Mouse (Mus musculus) MEL (cell line): ENCODE results near the gene Gm17581. TPM values are rescaled to one million over a fixed set of nuclear protein-coding genes. Genes with fewer than 3 reads are reported as not detected.

Experiments used
- DNase-seq: peaks from one replicate; pipeline ENCODE4 v3.0.0; 2011; ENCODE audit warnings: low read depth, low spot score
- H3K27ac ChIP-seq: 2 replicates; pipeline ENCODE4 v1.5.1; 2012; ENCODE audit warnings: low read depth, mild to moderate bottlenecking, control low read depth, low read length, moderate library complexity; ENCODE audit not compliant: control insufficient read depth
- H3K27me3 ChIP-seq, 2 experiments: fragments of 150-350 bp in 1 of 2; sonication (generic) in 1 of 2; 2 replicates each; pipeline ENCODE4 v1.6.1; 2012; ENCODE audit warnings: low read length in 2 of 2, mild to moderate bottlenecking in 2 of 2, improper control_type of control experiment in 1 of 2, moderate library complexity in 1 of 2; ENCODE audit not compliant: insufficient read depth in 2 of 2, control insufficient read depth in 1 of 2
- H3K36me3 ChIP-seq, 2 experiments: 2 replicates each; pipeline ENCODE4 v1.6.1; 2012 to 2014; ENCODE audit warnings: low read length in 2 of 2, improper control_type of control experiment in 1 of 2, inconsistent platforms in 1 of 2, mild to moderate bottlenecking in 1 of 2; ENCODE audit not compliant: insufficient read depth in 2 of 2, control insufficient read depth in 1 of 2
- H3K4me1 ChIP-seq, 2 experiments: fragments of 150-350 bp in 1 of 2; sonication (generic) in 1 of 2; 2 replicates each; pipeline ENCODE4 v1.6.1; 2012; ENCODE audit warnings: low read length in 2 of 2, improper control_type of control experiment in 1 of 2, mild to moderate bottlenecking in 1 of 2; ENCODE audit not compliant: insufficient read depth in 2 of 2, control insufficient read depth in 1 of 2
- H3K4me3 ChIP-seq, 2 experiments: fragments of 150-350 bp in 1 of 2; sonication (generic) in 1 of 2; 2 replicates each; pipeline ENCODE4 v1.5.1; 2012; ENCODE audit warnings: low read depth in 2 of 2, low read length in 2 of 2, mild to moderate bottlenecking in 2 of 2, moderate library complexity in 2 of 2, control low read depth in 1 of 2, improper control_type of control experiment in 1 of 2; ENCODE audit not compliant: control insufficient read depth in 1 of 2, insufficient read depth in 1 of 2
- H3K79me2 ChIP-seq: 2 replicates; pipeline ENCODE4 v1.6.1; 2012; ENCODE audit warnings: mild to moderate bottlenecking, low read length, moderate library complexity; ENCODE audit not compliant: control insufficient read depth, poor library complexity, insufficient read depth
- H3K9ac ChIP-seq: 2 replicates; pipeline ENCODE4 v1.6.1; 2012; ENCODE audit warnings: low read depth, mild to moderate bottlenecking, control low read depth, low read length, moderate library complexity; ENCODE audit not compliant: control insufficient read depth, poor library complexity, severe bottlenecking
- H3K9me3 ChIP-seq: fragments of 150-350 bp; sonication (generic); replicated peaks from 2 replicates; pipeline ENCODE4 v1.6.1; 2012; ENCODE audit warnings: mild to moderate bottlenecking, low read length, improper control_type of control experiment, moderate library complexity; ENCODE audit not compliant: insufficient read depth
- CHD1 ChIP-seq: IDR thresholded peaks from 2 replicates; pipeline ENCODE4 v1.6.1; 2012; ENCODE audit warnings: low read depth, mild to moderate bottlenecking, inconsistent platforms, low read length, improper control_type of control experiment
- CHD2 ChIP-seq: IDR thresholded peaks from 2 replicates; pipeline ENCODE4 v1.6.1; 2011; ENCODE audit warnings: low read length, improper control_type of control experiment
- CTCF ChIP-seq, 3 experiments: IDR thresholded peaks in 2 of 3; conservative IDR thresholded peaks in 1 of 3; 2 replicates each; pipeline ENCODE4 v1.5.1; 2011 to 2012; ENCODE audit warnings: low read length in 3 of 3, low read depth in 2 of 3, mild to moderate bottlenecking in 2 of 3, improper control_type of control experiment in 1 of 3, inconsistent platforms in 1 of 3, mixed read lengths in 1 of 3, moderate library complexity in 1 of 3; ENCODE audit not compliant: control insufficient read depth in 1 of 3, insufficient read depth in 1 of 3, poor library complexity in 1 of 3, severe bottlenecking in 1 of 3
- E2F4 ChIP-seq: IDR thresholded peaks from 2 replicates; pipeline ENCODE4 v1.6.1; 2011; ENCODE audit warnings: low read depth, low read length, improper control_type of control experiment, borderline replicate concordance
- ELF1 ChIP-seq: IDR thresholded peaks from 2 replicates; pipeline ENCODE4 v1.6.1; 2014; ENCODE audit warnings: low read depth, mild to moderate bottlenecking, inconsistent platforms, low read length, improper control_type of control experiment, moderate library complexity
- EP300 ChIP-seq, 2 experiments: IDR thresholded peaks; 2 replicates each; pipeline ENCODE4 v1.6.1; 2011; ENCODE audit warnings: improper control_type of control experiment in 2 of 2, low read length in 2 of 2, low read depth in 1 of 2, mild to moderate bottlenecking in 1 of 2
- GABPA ChIP-seq: IDR thresholded peaks from 2 replicates; pipeline ENCODE4 v1.6.1; 2012; ENCODE audit warnings: low read depth, mild to moderate bottlenecking, inconsistent platforms, low read length, improper control_type of control experiment, moderate library complexity
- GATA1 ChIP-seq: IDR thresholded peaks from 2 replicates; pipeline ENCODE4 v1.6.1; 2011; ENCODE audit warnings: low read depth, low read length, improper control_type of control experiment
- JUND ChIP-seq: IDR thresholded peaks from 2 replicates; pipeline ENCODE4 v1.6.1; 2011; ENCODE audit warnings: low read depth, mild to moderate bottlenecking, improper control_type of control experiment, low read length
- MAFK ChIP-seq: IDR thresholded peaks from 2 replicates; pipeline ENCODE4 v1.6.1; 2011; ENCODE audit warnings: low read depth, mild to moderate bottlenecking, low read length, improper control_type of control experiment, borderline replicate concordance
- MAX ChIP-seq: IDR thresholded peaks from 2 replicates; pipeline ENCODE4 v1.6.1; 2011; ENCODE audit warnings: low read length, improper control_type of control experiment
- MEF2A ChIP-seq: IDR thresholded peaks from 2 replicates; pipeline ENCODE4 v1.6.1; 2014; ENCODE audit warnings: low read depth, mild to moderate bottlenecking, inconsistent platforms, low read length, improper control_type of control experiment; ENCODE audit not compliant: poor library complexity, insufficient replicate concordance, severe bottlenecking; ENCODE audit errors: extremely low read depth
- MXI1 ChIP-seq: IDR thresholded peaks from 2 replicates; pipeline ENCODE4 v1.6.1; 2011; ENCODE audit warnings: mild to moderate bottlenecking, low read depth, low read length, improper control_type of control experiment
- MYB ChIP-seq: IDR thresholded peaks from 2 replicates; pipeline ENCODE4 v1.6.1; 2011; ENCODE audit warnings: mild to moderate bottlenecking, low read depth, low read length, improper control_type of control experiment
- NELFE ChIP-seq: IDR thresholded peaks from 2 replicates; pipeline ENCODE4 v1.6.1; 2011; ENCODE audit warnings: low read depth, low read length, improper control_type of control experiment
- POLR2A ChIP-seq, 2 experiments: IDR thresholded peaks; 2 replicates each; pipeline ENCODE4 v1.6.1; 2011 to 2012; ENCODE audit warnings: low read length in 2 of 2, mild to moderate bottlenecking in 2 of 2, control low read depth in 1 of 2, improper control_type of control experiment in 1 of 2, low read depth in 1 of 2, moderate library complexity in 1 of 2; ENCODE audit not compliant: control insufficient read depth in 1 of 2, insufficient read depth in 1 of 2, poor library complexity in 1 of 2
- POLR2AphosphoS2 ChIP-seq: IDR thresholded peaks from 2 replicates; pipeline ENCODE4 v1.6.1; 2011; ENCODE audit warnings: low read length, improper control_type of control experiment
- POLR2AphosphoS5 ChIP-seq: IDR thresholded peaks from 2 replicates; pipeline ENCODE4 v1.6.1; 2012; ENCODE audit warnings: low read depth, borderline replicate concordance, mild to moderate bottlenecking, inconsistent platforms, low read length, moderate library complexity, mixed read lengths
- RAD21 ChIP-seq: IDR thresholded peaks from 2 replicates; pipeline ENCODE4 v1.6.1; 2011; ENCODE audit warnings: mild to moderate bottlenecking, low read depth, low read length, improper control_type of control experiment
- RCOR1 ChIP-seq: IDR thresholded peaks from 2 replicates; pipeline ENCODE4 v1.6.1; 2012; ENCODE audit warnings: low read depth, mild to moderate bottlenecking, inconsistent platforms, low read length, improper control_type of control experiment
- SIN3A ChIP-seq: IDR thresholded peaks from 2 replicates; pipeline ENCODE4 v1.6.1; 2012; ENCODE audit warnings: low read length, improper control_type of control experiment, inconsistent platforms
- SMC3 ChIP-seq: IDR thresholded peaks from 2 replicates; pipeline ENCODE4 v1.6.1; 2011; ENCODE audit warnings: low read depth, low read length, improper control_type of control experiment
- TAL1 ChIP-seq: IDR thresholded peaks from 2 replicates; pipeline ENCODE4 v1.6.1; 2012; ENCODE audit warnings: mild to moderate bottlenecking, inconsistent platforms, low read length, moderate library complexity, mixed read lengths
- TBP ChIP-seq: IDR thresholded peaks from 2 replicates; pipeline ENCODE4 v1.8.0; 2011; ENCODE audit warnings: low read depth, low read length, improper control_type of control experiment
- TCF12 ChIP-seq: IDR thresholded peaks from 2 replicates; pipeline ENCODE4 v1.6.1; 2014; ENCODE audit warnings: low read depth, mild to moderate bottlenecking, inconsistent platforms, low read length, improper control_type of control experiment, moderate library complexity
- UBTF ChIP-seq: IDR thresholded peaks from 2 replicates; pipeline ENCODE4 v1.6.1; 2012; ENCODE audit warnings: low read depth, mild to moderate bottlenecking, inconsistent platforms, low read length, improper control_type of control experiment, moderate library complexity, borderline replicate concordance; ENCODE audit not compliant: insufficient read depth
- USF1 ChIP-seq: IDR thresholded peaks from 2 replicates; pipeline ENCODE4 v1.6.1; 2014; ENCODE audit warnings: low read depth, mild to moderate bottlenecking, inconsistent platforms, low read length, improper control_type of control experiment, moderate library complexity
- USF2 ChIP-seq, 2 experiments: IDR thresholded peaks; 2 replicates each; pipeline ENCODE4 v1.6.1; 2011 to 2012; ENCODE audit warnings: improper control_type of control experiment in 2 of 2, low read length in 2 of 2, borderline replicate concordance in 1 of 2, inconsistent platforms in 1 of 2, low read depth in 1 of 2, mild to moderate bottlenecking in 1 of 2; ENCODE audit not compliant: insufficient read depth in 1 of 2
- ZC3H11A ChIP-seq: IDR thresholded peaks from 2 replicates; pipeline ENCODE4 v1.6.1; 2012; ENCODE audit warnings: low read depth, mild to moderate bottlenecking, inconsistent platforms, low read length, improper control_type of control experiment
- ZKSCAN1 ChIP-seq: IDR thresholded peaks from 2 replicates; pipeline ENCODE4 v1.6.1; 2012; ENCODE audit warnings: low read depth, mild to moderate bottlenecking, inconsistent platforms, low read length, improper control_type of control experiment, moderate library complexity
- ZMIZ1 ChIP-seq: IDR thresholded peaks from 2 replicates; pipeline ENCODE4 v1.6.1; 2012; ENCODE audit warnings: low read depth, mild to moderate bottlenecking, inconsistent platforms, low read length, improper control_type of control experiment, moderate library complexity
- polyA plus RNA-seq, 2 experiments: library from polyadenylated mRNA; stranded (reverse) in 1 of 2; unstranded in 1 of 2; fragments of >175 nt in 1 of 2; fragments of >200 nt in 1 of 2; gene quantifications; 2 replicates each; pipeline versions ENCODE4 v1.2.1 to v1.2.4; 2012; ENCODE audit warnings: low replicate concordance in 2 of 2, low read depth in 1 of 2; ENCODE audit not compliant: insufficient read length in 2 of 2, insufficient read depth in 1 of 2, missing spikeins in 1 of 2
- total RNA-seq: library from RNA; depleted of rRNA; stranded (reverse); fragments of 300-350 nt; gene quantifications from 2 replicates; pipeline ENCODE4 v1.2.3, GENCODE M21; 2012

The Gm17581 gene
- total and polyA plus RNA-seq, 3 experiments: not detected

GRCm38 (mm10) chr2:155735080-155735479 lies 586 bp downstream of the Gm17581 start:
- no peak overlapping the region for H3K9ac ChIP-seq
- H3K27me3 ChIP-seq: peaks cover 1 to 3% of the 10 kb centered on the region in 2 experiments; a peak in 3 of 4 replicates
- H3K27ac ChIP-seq: no peak overlapping the region
- H3K4me3 ChIP-seq: no peak overlapping the region
- no peak for TF ChIP-seq CHD1
- no peak for TF ChIP-seq MEF2A
- TF ChIP-seq ELF1: no peak
- TF ChIP-seq TCF12: no peak
- TF ChIP-seq, all 39 proteins: peak for 0
- DNase-seq: no peak
- Histone ChIP-seq H3K4me1 (peaks cover 0 to 4% of the 10 kb centered on the region in 2 experiments; a peak in 2 of 4 replicates), H3K79me2 (no peaks in the 10 kb centered on the region), H3K36me3 (no peaks in the 10 kb centered on the region; a peak in 2 of 4 replicates), H3K9me3 (no peaks in the 10 kb centered on the region)

- Histone ChIP-seq H3K9ac (peak within 1 kb of the TSS; percentile 68), H3K36me3 (peaks cover 0 to 3% of the 10 kb centered on the region in 2 experiments; a peak in 2 of 4 replicates), H3K79me2 (no peaks in the 10 kb centered on the region), H3K4me3 (peak within 1 kb of the TSS; percentile 66 to 85), H3K27ac (no peak within 1 kb of the TSS), H3K27me3 (peaks cover 1% of the 10 kb centered on the region in 2 experiments; a peak in 2 of 4 replicates), H3K4me1 (peaks cover 0 to 14% of the 10 kb centered on the region in 2 experiments; a peak in 2 of 4 replicates), H3K9me3 (no peaks in the 10 kb centered on the region)
- peak; percentile 96 for DNase-seq
- peak; percentile 100 for TF ChIP-seq ELF1
- no peak for TF ChIP-seq USF2 (IDR thresholded peaks at IDR 0.05; ENCODE audit: borderline replicate concordance in 1 of 2, insufficient read depth in 1 of 2, low read depth in 1 of 2, low read length in 2 of 2)
- no peak for TF ChIP-seq MAFK
- no peak; the same call in 1 of the 2 replicates for TF ChIP-seq USF1
- TF ChIP-seq MAX: peak; percentile 60
- TF ChIP-seq POLR2A (IDR thresholded peaks at IDR 0.05; ENCODE audit: control insufficient read depth in 1 of 2, insufficient read depth in 1 of 2, low read depth in 1 of 2, low read length in 2 of 2, poor library complexity in 1 of 2): peak; percentile 77 to 97
- TF ChIP-seq MYB: no peak
- TF ChIP-seq E2F4: no peak
- 0 out of 2 replicates have a peak, but pooled peaks have one; percentile 12 for TF ChIP-seq RCOR1
- peak; percentile 96 for TF ChIP-seq MXI1
- no peak for TF ChIP-seq ZKSCAN1
- peak; percentile 95; the same call in 1 of the 2 replicates for TF ChIP-seq POLR2AphosphoS2
- no peak for TF ChIP-seq RAD21
- no peak for TF ChIP-seq EP300 (IDR thresholded peaks at IDR 0.05; ENCODE audit: low read depth in 1 of 2, low read length in 2 of 2)
- TF ChIP-seq ZC3H11A: no peak
- TF ChIP-seq TAL1: no peak
- peak; percentile 87 for TF ChIP-seq NELFE
- TF ChIP-seq GABPA: no peak
- no peak for TF ChIP-seq MEF2A
- no peak for TF ChIP-seq CTCF (IDR thresholded peaks at IDR 0.05 in 2 of 3, conservative IDR thresholded peaks at IDR 0.05 in 1 of 3; ENCODE audit: control insufficient read depth in 1 of 3, insufficient read depth in 1 of 3, low read depth in 2 of 3, low read length in 3 of 3, poor library complexity in 1 of 3, severe bottlenecking in 1 of 3)
- no peak for TF ChIP-seq GATA1
- peak; percentile 89 for TF ChIP-seq TBP
- TF ChIP-seq JUND: no peak
- TF ChIP-seq TCF12: peak; percentile 58
- no peak; the same call in 1 of the 2 replicates for TF ChIP-seq CHD2
- peak; percentile 98 for TF ChIP-seq SIN3A
- TF ChIP-seq UBTF: no peak
- peak; percentile 95 for TF ChIP-seq ZMIZ1
- no peak for TF ChIP-seq SMC3
- no peak for TF ChIP-seq POLR2AphosphoS5
Measured at GRCm38 (mm10) chr2:155729158-155729645, 6.5 kb downstream of the Gm17581 start, which contains the start of gene Edem2. Edem2 (minus strand) TSS chr2:155729475.
